Mouse (Mus musculus): Measurements from ENCODE around the gene Gpr50.

GRCm38 (mm10) chrX:71623843-71624242 is 39.6 kb upstream of the Gpr50 start:
- TF ChIP-seq CTCF (IDR thresholded peaks at IDR 0.05), result peak; percentile 60
- TF ChIP-seq EP300 (IDR thresholded peaks at IDR 0.05; ENCODE audit: insufficient read depth, low read depth, low read length), result no peak
- no peak for TF ChIP-seq POLR2A (IDR thresholded peaks at IDR 0.05; ENCODE audit: insufficient read depth, low read depth, low read length)

Data from heart, adult 2 months (tissue).